ENCODE assay signal across 7 mouse cellular contexts in genomic region chr17:36824005-36824404, GRCm38 (mm10). TPM values are rescaled to one million over a fixed set of nuclear protein-coding genes. Genes with fewer than 3 reads are reported as not detected.
DNase-seq lines count a peak whose midpoint lies in the region; ATAC-seq and TF ChIP-seq lines count a peak whose summit lies in the region.

No protein-coding gene starts in this region.

- no peak overlapping the region for H3K4me2 ChIP-seq in intestine, postnatal 0 days (replicated peaks; ENCODE audit: low read depth)
- H3K4me2 ChIP-seq in liver, embryonic 13.5 days = no peak overlapping the region

- no peaks in the 10 kb centered on the region for H3K4me1 ChIP-seq in intestine, postnatal 0 days (replicated peaks; ENCODE audit: control insufficient read depth, insufficient read depth, low read length)
- H3K4me1 ChIP-seq in liver, embryonic 13.5 days (replicated peaks) = no peaks in the 10 kb centered on the region; the same call in 1 of the 2 replicates

- no peak overlapping the region for H3K27ac ChIP-seq in intestine, postnatal 0 days (ENCODE audit: low read depth, low read length)
- H3K27ac ChIP-seq in liver, embryonic 13.5 days = no peak overlapping the region

- H3K4me3 ChIP-seq in intestine, postnatal 0 days (ENCODE audit: low read depth, low read length) = no peak overlapping the region
- no peak overlapping the region for H3K4me3 ChIP-seq in liver, embryonic 13.5 days (replicated peaks)

- H3K27me3 ChIP-seq in intestine, postnatal 0 days (replicated peaks; ENCODE audit: control insufficient read depth, insufficient read depth, low read length) = no peaks in the 10 kb centered on the region
- no peaks in the 10 kb centered on the region for H3K27me3 ChIP-seq in liver, embryonic 13.5 days

- no peaks in the 10 kb centered on the region for H3K36me3 ChIP-seq in intestine, postnatal 0 days (ENCODE audit: control insufficient read depth, insufficient read depth)
- H3K36me3 ChIP-seq in liver, embryonic 13.5 days = no peaks in the 10 kb centered on the region

- peak; percentile 47 for DNase-seq in ovary, postnatal 36 days (ENCODE audit: low spot score)
- DNase-seq in ovary, postnatal 10 days (ENCODE audit: low spot score) = no peak
- peak; percentile 44 for DNase-seq in fibroblast of lung, adult 2 months (ENCODE audit: low read depth)
- DNase-seq in liver, embryonic 13.5 days = peak; percentile 44
- peak; percentile 34 for DNase-seq in retina, postnatal 7 days (ENCODE audit: low read depth, low spot score)

- peak; percentile 86 for TF ChIP-seq CTCF in intestine, postnatal 0 days (IDR thresholded peaks at IDR 0.05; ENCODE audit: low read depth)

- peak; percentile 62 for ATAC-seq in activated CD4-positive, CD25-positive, alpha-beta regulatory T cell, adult 4 months
- ATAC-seq in intestine, postnatal 0 days = no peak
- ATAC-seq in liver, embryonic 13.5 days (ENCODE audit: low read depth) = no peak

- no peaks in the 10 kb centered on the region for H3K9me3 ChIP-seq in intestine, postnatal 0 days (ENCODE audit: control insufficient read depth)
- no peaks in the 10 kb centered on the region for H3K9me3 ChIP-seq in liver, embryonic 13.5 days (replicated peaks)

- H3K9ac ChIP-seq in intestine, postnatal 0 days (ENCODE audit: low read depth, low read length) = no peak overlapping the region
- no peak overlapping the region for H3K9ac ChIP-seq in liver, embryonic 13.5 days

RNA-seq across cellular contexts. Expression of gene H2-M10.6, which starts 12.0 kb away (rescaled TPM):
- not detected for polyA plus RNA-seq in activated CD4-positive, CD25-positive, alpha-beta regulatory T cell, adult 4 months (2017; shearing (Covaris generic))
- not detected in 2 replicates for polyA plus RNA-seq in intestine, postnatal 0 days (2015; fragmentation: Nextera tagmentation; extraction: Ambion mirVana)
- not detected in 2 replicates for polyA plus RNA-seq in liver, embryonic 13.5 days (2015; fragmentation: Nextera tagmentation; extraction: Ambion mirVana)

RNA-seq across cellular contexts. Expression of gene Trim26, which starts 12.9 kb away (rescaled TPM):
- 10 to 100 TPM; 42.4 to 71.8 TPM for polyA plus RNA-seq in activated CD4-positive, CD25-positive, alpha-beta regulatory T cell, adult 4 months (2017; shearing (Covaris generic))
- polyA plus RNA-seq in intestine, postnatal 0 days (2015; fragmentation: Nextera tagmentation; extraction: Ambion mirVana) = 27.4 and 32.2 TPM in 2 replicates
- 12.1 and 12.4 TPM in 2 replicates for polyA plus RNA-seq in liver, embryonic 13.5 days (2015; fragmentation: Nextera tagmentation; extraction: Ambion mirVana)

RNA-seq across cellular contexts. Expression of gene Trim15, which starts 43.0 kb away (rescaled TPM):
- polyA plus RNA-seq in activated CD4-positive, CD25-positive, alpha-beta regulatory T cell, adult 4 months (2017; shearing (Covaris generic)) = not detected
- 16.4 and 23.0 TPM in 2 replicates for polyA plus RNA-seq in intestine, postnatal 0 days (2015; fragmentation: Nextera tagmentation; extraction: Ambion mirVana)
- 0.22 and 0.34 TPM in 2 replicates for polyA plus RNA-seq in liver, embryonic 13.5 days (2015; fragmentation: Nextera tagmentation; extraction: Ambion mirVana)

RNA-seq across cellular contexts. Expression of gene Trim10, which starts 45.4 kb away (rescaled TPM):
- under 1 TPM in 1 of 2 experiments, not detected in 1; 0.20 TPM for polyA plus RNA-seq in activated CD4-positive, CD25-positive, alpha-beta regulatory T cell, adult 4 months (2017; shearing (Covaris generic))
- 0.07 and 0.21 TPM in 2 replicates for polyA plus RNA-seq in intestine, postnatal 0 days (2015; fragmentation: Nextera tagmentation; extraction: Ambion mirVana)
- polyA plus RNA-seq in liver, embryonic 13.5 days (2015; fragmentation: Nextera tagmentation; extraction: Ambion mirVana) = 286 and 323 TPM in 2 replicates

RNA-seq across cellular contexts. Expression of gene H2-M10.5, which starts 51.3 kb away (rescaled TPM):
- polyA plus RNA-seq in activated CD4-positive, CD25-positive, alpha-beta regulatory T cell, adult 4 months (2017; shearing (Covaris generic)) = not detected
- polyA plus RNA-seq in intestine, postnatal 0 days (2015; fragmentation: Nextera tagmentation; extraction: Ambion mirVana) = not detected in 2 replicates
- polyA plus RNA-seq in liver, embryonic 13.5 days (2015; fragmentation: Nextera tagmentation; extraction: Ambion mirVana) = not detected in 2 replicates

Comparison
In these comparisons a context has a peak if more than half of its experiments do, and no peak if none do; other contexts are left out.
1. RNA of gene Trim15, which starts 43.0 kb away (polyA plus RNA-seq): 16.4 to 23.0 TPM in intestine, postnatal 0 days; 0.22 to 0.34 TPM in liver, embryonic 13.5 days and not detected in activated CD4-positive, CD25-positive, alpha-beta regulatory T cell, adult 4 months; every median in the first group is over 10 times any median in the second.